Mouse (Mus musculus) thymus, postnatal 0 days (tissue): Measurements from ENCODE around the gene Polr1d. TPM values are rescaled to one million over a fixed set of nuclear protein-coding genes. Genes with fewer than 3 reads are reported as not detected.

Source experiments
- DNase-seq: peaks from one replicate; pipeline ENCODE4 v3.0.0-alpha.2; 2015; ENCODE audit warnings: low spot score
- polyA plus RNA-seq: library from polyadenylated mRNA; unstranded; fragments of >200 nt; fragmentation: Nextera tagmentation; extraction: Ambion mirVana; gene quantifications from 2 replicates; pipeline ENCODE4 v1.2.1, GENCODE M21; 2015

Gene Polr1d
- polyA plus RNA-seq, 1 experiment from 2014 or later, result 188 TPM

GRCm38 (mm10) chr5:147135089-147135446 lies 58.2 kb downstream of the Polr1d start:
- no peak for DNase-seq

- no peak for DNase-seq
These were observed 59.1 kb downstream of the Polr1d start for GRCm38 (mm10) chr5:147135994-147136393.

GRCm38 (mm10) chr5:147147340-147147739 lies 70.5 kb downstream of the Polr1d start:
- no peak for DNase-seq

GRCm38 (mm10) chr5:147154806-147155371 lies 78.0 kb downstream of the Polr1d start:
- DNase-seq, result no peak

- DNase-seq, result no peak
These were observed 78.7 kb downstream of the Polr1d start for GRCm38 (mm10) chr5:147155449-147156133.

- no peak for DNase-seq
These were observed 79.5 kb downstream of the Polr1d start for GRCm38 (mm10) chr5:147156376-147156775.

- no peak for DNase-seq
These were observed 80.6 kb downstream of the Polr1d start for GRCm38 (mm10) chr5:147157441-147157840.

- peak; percentile 51 for DNase-seq
These were observed 82.5 kb downstream of the Polr1d start for GRCm38 (mm10) chr5:147159320-147159719.

GRCm38 (mm10) chr5:147159792-147160191 lies 82.9 kb downstream of the Polr1d start:
- no peak for DNase-seq

Other genes starting within 250 kb of the Polr1d start
- gene Rpl21, start 244.2 kb upstream of the Polr1d start, polyA plus RNA-seq, result 656 and 659 TPM in 2 replicates
- 8.5 and 8.6 TPM in 2 replicates for gene Rasl11a, start 232.0 kb upstream of the Polr1d start, polyA plus RNA-seq
- gene Gtf3a, start 128.4 kb upstream of the Polr1d start, polyA plus RNA-seq, result 150 and 156 TPM in 2 replicates
- 28.4 and 31.3 TPM in 2 replicates for gene Mtif3, start 113.2 kb upstream of the Polr1d start, polyA plus RNA-seq
- gene Lnx2, start 464 bp upstream of the Polr1d start, polyA plus RNA-seq, result 8.8 and 11.1 TPM in 2 replicates
- not detected in 2 replicates for gene Gsx1, start 111.6 kb downstream of the Polr1d start, polyA plus RNA-seq
- not detected in 2 replicates for gene Pdx1, start 192.9 kb downstream of the Polr1d start, polyA plus RNA-seq
- gene Cdx2, start 230.2 kb downstream of the Polr1d start, polyA plus RNA-seq, result 0.13 TPM in 1 of 2 replicates, not detected in the other
- not detected in 2 replicates for gene Urad, start 245.4 kb downstream of the Polr1d start, polyA plus RNA-seq